Mouse (Mus musculus) heart, adult 2 months (tissue): ENCODE measurements around the gene Fundc1.

Experiments
- CTCF ChIP-seq: fragments of 200-600 bp; IDR thresholded peaks from 2 replicates; pipeline ENCODE4 v1.8.1; 2022; ENCODE audit warnings: antibody characterized with exemption, mild to moderate bottlenecking, moderate library complexity
- EP300 ChIP-seq: fragments of 200-500 bp; IDR thresholded peaks from 2 replicates; pipeline ENCODE4 v1.6.1; 2011; ENCODE audit warnings: low read depth, low read length, control low read depth; ENCODE audit not compliant: insufficient read depth
- POLR2A ChIP-seq: fragments of 200-500 bp; IDR thresholded peaks from 2 replicates; pipeline ENCODE4 v1.6.1; 2011; ENCODE audit warnings: mild to moderate bottlenecking, low read depth, low read length, control low read depth; ENCODE audit not compliant: insufficient read depth

DNA sequence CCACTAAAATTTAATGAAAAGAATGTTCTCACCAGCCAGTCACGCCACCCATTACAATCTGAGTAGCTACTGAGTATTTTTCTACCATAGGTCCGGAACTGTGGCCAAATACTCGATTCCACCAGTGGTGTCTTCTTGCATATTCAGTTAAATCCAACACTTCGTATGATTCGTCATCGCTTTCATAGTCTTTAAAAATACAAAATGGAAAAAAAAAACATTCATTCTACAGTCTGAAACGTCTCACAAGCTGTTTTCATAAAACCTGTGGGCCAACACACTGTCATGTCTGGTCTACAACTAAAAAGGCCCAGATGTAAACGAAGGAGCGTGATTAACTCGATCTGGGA lies 879 bp downstream of the Fundc1 start:
- TF ChIP-seq CTCF (no peak), POLR2A (no peak), EP300 (no peak)
